Mouse (Mus musculus) ES-Bruce4 (cell line): ENCODE measurements around the gene Serpina3j.

ENCODE experiments used
- CTCF ChIP-seq: IDR thresholded peaks from one replicate; pipeline ENCODE4 v1.8.1; 2011; ENCODE audit warnings: low read depth, low read length
- POLR2A ChIP-seq: IDR thresholded peaks from one replicate; pipeline ENCODE4 v1.8.1; 2011; ENCODE audit warnings: low read length; ENCODE audit not compliant: insufficient read depth

DNA sequence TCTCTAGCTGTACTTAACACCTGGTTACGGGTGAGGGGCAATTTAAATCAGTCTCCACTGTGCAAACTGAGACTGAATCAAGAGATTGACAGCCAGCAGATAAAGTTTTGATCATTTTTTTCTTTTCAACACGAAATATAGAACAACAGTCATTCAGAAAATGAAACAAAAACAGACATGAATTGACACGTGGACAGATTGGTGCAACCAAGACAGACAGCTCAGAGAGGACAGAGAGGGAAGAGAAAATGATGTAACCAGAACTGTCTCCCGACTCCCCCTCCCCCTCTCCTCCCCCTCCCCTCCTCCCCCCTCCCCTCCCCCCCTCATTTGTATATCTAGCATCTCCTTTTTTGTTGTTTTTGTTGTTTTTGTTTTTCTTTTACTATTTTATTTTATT lies 24.5 kb upstream of the Serpina3j start:
- no peak for TF ChIP-seq CTCF
- no peak for TF ChIP-seq POLR2A
